Mouse (Mus musculus): ENCODE data around the gene E4f1. TPM values are rescaled to one million over a fixed set of nuclear protein-coding genes. Genes with fewer than 3 reads are reported as not detected.
A peak's percentile ranks its signal among the peaks of the same experiment; 100 is the strongest.
"Not testable (repeated sequence)": the region's sequence is repeated elsewhere in the genome, so short reads cannot be mapped to it uniquely, and the experiment has no call there.

Gene E4f1
- polyA plus RNA-seq, 2 experiments = 5.0 to 19.9 TPM

GRCm38 (mm10) chr17:24425905-24426304 lies 44.2 kb downstream of the E4f1 start:
- ATAC-seq (ENCODE audit: insufficient read depth) (no peak), DNase-seq (ENCODE audit: low read depth in 3 of 3, low spot score in 3 of 3) (no peak)
- no peak overlapping the region for H3K4me3 ChIP-seq (ENCODE audit: insufficient read depth in 1 of 2, low read depth in 2 of 2, low read length in 2 of 2)
- TF ChIP-seq CTCF (IDR thresholded peaks at IDR 0.05; ENCODE audit: low read depth) = no peak
- TF ChIP-seq EP300 (IDR thresholded peaks at IDR 0.05; ENCODE audit: low read depth) = no peak
- peak overlapping the region; percentile 32 for H3K27ac ChIP-seq
- H3K4me1 ChIP-seq (replicated peaks; ENCODE audit: control insufficient read depth in 2 of 2, insufficient read depth in 2 of 2, low read length in 1 of 2) = peaks cover 2 to 4% of the 10 kb centered on the region in 2 experiments; a peak in 2 of 4 replicates
- 84% methylated on average over 7 of the region's 7 CpGs for WGBS (ENCODE audit: insufficient replicate concordance)
- H3K4me2 ChIP-seq (ENCODE audit: low read depth) = peak overlapping the region; percentile 95
- peaks cover 45% of the 10 kb centered on the region for H3K36me3 ChIP-seq (replicated peaks; ENCODE audit: control insufficient read depth, insufficient read depth, low read depth)
- H3K9me3 ChIP-seq (ENCODE audit: control insufficient read depth, low read length) = no peaks in the 10 kb centered on the region
- no peak overlapping the region; the same call in 1 of the 2 replicates for H3K9ac ChIP-seq (replicated peaks)
- no peaks in the 10 kb centered on the region for H3K27me3 ChIP-seq (ENCODE audit: control insufficient read depth, insufficient read depth, low read length)

- H3K9me3 ChIP-seq (ENCODE audit: control insufficient read depth, low read length); H3K4me1 ChIP-seq (replicated peaks; ENCODE audit: control insufficient read depth in 2 of 2, insufficient read depth in 2 of 2, low read length in 1 of 2); H3K4me2 ChIP-seq (ENCODE audit: low read depth); H3K27ac ChIP-seq; H3K27me3 ChIP-seq (ENCODE audit: control insufficient read depth, insufficient read depth, low read length); H3K4me3 ChIP-seq (ENCODE audit: insufficient read depth in 1 of 2, low read depth in 2 of 2, low read length in 2 of 2); DNase-seq (ENCODE audit: low read depth in 3 of 3, low spot score in 3 of 3); ATAC-seq (ENCODE audit: insufficient read depth); H3K9ac ChIP-seq (replicated peaks): not testable (repeated sequence)
- WGBS (ENCODE audit: insufficient replicate concordance) = 82% methylated on average over 5 of the region's 8 CpGs
- H3K36me3 ChIP-seq (replicated peaks; ENCODE audit: control insufficient read depth, insufficient read depth, low read depth) = peaks cover 51% of the 10 kb centered on the region
These were observed 44.8 kb downstream of the E4f1 start for GRCm38 (mm10) chr17:24425326-24425725.

- Histone ChIP-seq H3K4me1 (replicated peaks; ENCODE audit: control insufficient read depth in 2 of 2, insufficient read depth in 2 of 2, low read length in 1 of 2) (peaks cover 2 to 4% of the 10 kb centered on the region in 2 experiments; a peak in 2 of 4 replicates), H3K9ac (replicated peaks) (no peak overlapping the region), H3K4me2 (ENCODE audit: low read depth) (no peak overlapping the region), H3K27me3 (ENCODE audit: control insufficient read depth, insufficient read depth, low read length) (no peaks in the 10 kb centered on the region), H3K4me3 (ENCODE audit: insufficient read depth in 1 of 2, low read depth in 2 of 2, low read length in 2 of 2) (no peak overlapping the region), H3K9me3 (ENCODE audit: control insufficient read depth, low read length) (no peaks in the 10 kb centered on the region), H3K36me3 (replicated peaks; ENCODE audit: control insufficient read depth, insufficient read depth, low read depth) (peaks cover 59% of the 10 kb centered on the region), H3K27ac (no peak overlapping the region)
- 85% methylated on average over 5 of the region's 5 CpGs for WGBS (ENCODE audit: insufficient replicate concordance)
- DNase-seq (ENCODE audit: low read depth in 3 of 3, low spot score in 3 of 3) (no peak), ATAC-seq (ENCODE audit: insufficient read depth) (no peak)
- TF ChIP-seq EP300 (IDR thresholded peaks at IDR 0.05; ENCODE audit: low read depth) = no peak
- no peak for TF ChIP-seq CTCF (IDR thresholded peaks at IDR 0.05; ENCODE audit: low read depth)
These were observed 45.6 kb downstream of the E4f1 start for GRCm38 (mm10) chr17:24424489-24424888.

- H3K36me3 ChIP-seq (replicated peaks; ENCODE audit: control insufficient read depth, insufficient read depth, low read depth) = peaks cover 72% of the 10 kb centered on the region
- ATAC-seq (ENCODE audit: insufficient read depth) = no peak
- no peak overlapping the region for H3K4me3 ChIP-seq (ENCODE audit: insufficient read depth in 1 of 2, low read depth in 2 of 2, low read length in 2 of 2)
- H3K4me2 ChIP-seq (ENCODE audit: low read depth) = no peak overlapping the region
- H3K27ac ChIP-seq = no peak overlapping the region
- TF ChIP-seq EP300 (IDR thresholded peaks at IDR 0.05; ENCODE audit: low read depth) = no peak
- TF ChIP-seq CTCF (IDR thresholded peaks at IDR 0.05; ENCODE audit: low read depth) = no peak
- H3K27me3 ChIP-seq (ENCODE audit: control insufficient read depth, insufficient read depth, low read length) = no peaks in the 10 kb centered on the region
- no peak for DNase-seq (ENCODE audit: low read depth in 3 of 3, low spot score in 3 of 3)
- 87% methylated on average over 4 of the region's 4 CpGs for WGBS (ENCODE audit: insufficient replicate concordance)
- no peaks in the 10 kb centered on the region for H3K9me3 ChIP-seq (ENCODE audit: control insufficient read depth, low read length)
- H3K4me1 ChIP-seq (replicated peaks; ENCODE audit: control insufficient read depth in 2 of 2, insufficient read depth in 2 of 2, low read length in 1 of 2) = peaks cover under 1 to 4% of the 10 kb centered on the region in 2 experiments; a peak in 2 of 4 replicates
- H3K9ac ChIP-seq (replicated peaks) = no peak overlapping the region
These were observed 47.0 kb downstream of the E4f1 start for GRCm38 (mm10) chr17:24423114-24423513.

GRCm38 (mm10) chr17:24416051-24416652 lies 54.0 kb downstream of the E4f1 start:
- H3K27ac ChIP-seq = no peak overlapping the region
- TF ChIP-seq EP300 (IDR thresholded peaks at IDR 0.05; ENCODE audit: low read depth) = no peak

More at GRCm38 (mm10) chr17:24416051-24416652, 54.0 kb downstream of the E4f1 start:
- DNase-seq (ENCODE audit: low read depth in 3 of 3, low spot score in 3 of 3) = no peak
- H3K9ac ChIP-seq (replicated peaks) = peak overlapping the region; percentile 85
- H3K4me2 ChIP-seq (ENCODE audit: low read depth) = peak overlapping the region; percentile 94
- no peak for ATAC-seq (ENCODE audit: insufficient read depth)
- peak overlapping the region; percentile 69 to 71 for H3K4me3 ChIP-seq (ENCODE audit: insufficient read depth in 1 of 2, low read depth in 2 of 2, low read length in 2 of 2)
- peaks cover 50% of the 10 kb centered on the region for H3K36me3 ChIP-seq (replicated peaks; ENCODE audit: control insufficient read depth, insufficient read depth, low read depth)
- no peaks in the 10 kb centered on the region for H3K27me3 ChIP-seq (ENCODE audit: control insufficient read depth, insufficient read depth, low read length)
- peaks cover 16 to 17% of the 10 kb centered on the region in 2 experiments for H3K4me1 ChIP-seq (replicated peaks; ENCODE audit: control insufficient read depth in 2 of 2, insufficient read depth in 2 of 2, low read length in 1 of 2)
- WGBS (ENCODE audit: insufficient replicate concordance) = 76% methylated on average over 3 of the region's 3 CpGs
- no peaks in the 10 kb centered on the region for H3K9me3 ChIP-seq (ENCODE audit: control insufficient read depth, low read length)

All from liver, embryonic 14.5 days (tissue).